Mouse (Mus musculus) neutrophil, adult 65 days (primary cell): ENCODE results near the gene Hyou1. TPM values are rescaled to one million over a fixed set of nuclear protein-coding genes. Genes with fewer than 3 reads are reported as not detected.

ENCODE experiments used
- total RNA-seq: library from RNA; stranded (reverse); gene quantifications from 2 replicates; pipeline ENCODE4 v1.2.4, GENCODE M21; 2023

Hyou1 gene
- total RNA-seq, result 60.5 and 72.5 TPM in 2 replicates

GRCm38 (mm10) chr9:44379054-44379834 is at the start of gene Hyou1:
Hyou1 (plus strand) TSS chr9:44379490.

DNA sequence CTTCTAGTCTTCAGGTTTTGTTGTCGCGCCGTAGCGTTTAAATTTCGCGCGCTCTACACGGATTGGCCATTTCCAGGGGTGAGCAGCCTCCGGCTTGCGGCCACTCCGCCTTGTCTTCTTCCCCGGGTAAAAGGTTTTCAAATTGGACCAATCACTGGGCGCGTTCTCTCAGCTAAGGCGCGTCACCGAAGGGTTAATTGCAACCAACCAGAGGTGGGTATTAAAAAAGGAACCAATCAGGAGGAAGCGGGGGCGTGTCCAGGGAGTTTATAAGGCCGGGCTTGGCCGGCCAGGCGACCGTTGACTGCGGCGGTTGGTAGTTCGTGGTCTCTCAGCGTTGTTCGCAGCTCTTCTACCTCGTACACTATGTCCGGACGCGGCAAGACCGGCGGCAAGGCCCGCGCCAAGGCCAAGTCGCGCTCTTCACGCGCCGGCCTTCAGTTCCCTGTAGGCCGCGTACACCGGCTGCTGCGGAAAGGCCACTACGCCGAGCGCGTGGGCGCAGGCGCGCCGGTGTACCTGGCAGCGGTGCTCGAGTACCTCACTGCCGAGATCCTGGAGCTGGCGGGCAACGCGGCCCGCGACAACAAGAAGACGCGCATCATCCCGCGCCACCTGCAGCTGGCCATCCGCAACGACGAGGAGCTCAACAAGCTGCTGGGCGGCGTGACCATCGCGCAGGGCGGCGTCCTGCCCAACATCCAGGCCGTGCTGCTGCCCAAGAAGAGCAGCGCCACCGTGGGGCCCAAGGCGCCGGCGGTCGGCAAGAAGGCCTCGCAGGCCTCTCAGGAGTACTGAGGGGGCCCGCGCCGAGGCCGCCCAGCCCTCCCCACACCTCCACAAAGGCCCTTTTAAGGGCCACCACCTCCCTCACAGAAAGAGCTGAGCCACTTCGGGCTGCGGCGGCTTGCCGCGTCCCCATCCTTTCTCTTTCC is 44.6 kb upstream of the Hyou1 start, which contains the start of gene H2afx:
H2afx (plus strand) TSS at position 299 of the 935 bp plus-strand sequence.

DNA sequence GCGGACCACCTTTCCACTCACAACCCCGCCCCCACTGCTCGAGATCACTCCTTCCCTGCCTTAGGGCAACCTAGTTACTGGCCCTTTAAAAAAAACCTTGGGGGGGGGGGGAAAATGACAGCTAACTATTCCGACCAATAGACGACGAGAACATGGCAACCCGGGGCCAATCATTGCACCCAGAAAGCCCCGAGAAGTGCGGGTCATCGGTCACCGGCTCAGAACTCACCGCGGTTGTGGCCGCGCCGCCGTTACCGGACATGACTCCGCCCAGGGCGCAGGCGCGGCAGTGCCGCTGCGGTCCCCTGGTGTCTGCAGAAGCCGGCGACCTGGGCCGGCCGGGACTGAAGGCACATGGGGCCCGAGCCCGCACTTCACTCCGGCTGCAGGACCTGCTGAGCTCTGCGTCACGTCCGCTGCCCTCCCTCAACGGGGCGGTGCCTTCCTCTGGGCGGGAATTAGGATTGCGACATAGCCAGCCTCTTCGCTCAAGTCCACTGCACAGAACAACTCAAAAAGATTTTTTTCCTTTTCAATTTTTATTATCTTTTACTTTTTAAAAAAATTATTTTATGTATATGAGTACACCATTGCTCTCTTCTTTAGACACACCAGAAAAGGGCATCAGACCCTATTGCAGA is 35.4 kb upstream of the Hyou1 start, which contains the start of gene Hmbs:
Hmbs (minus strand) TSS at position 448 of the 641 bp plus-strand sequence.

GRCm38 (mm10) chr9:44361190-44361917 is 17.9 kb upstream of the Hyou1 start, which contains the start of gene Vps11:
Vps11 (minus strand) TSS chr9:44361670.

DNA sequence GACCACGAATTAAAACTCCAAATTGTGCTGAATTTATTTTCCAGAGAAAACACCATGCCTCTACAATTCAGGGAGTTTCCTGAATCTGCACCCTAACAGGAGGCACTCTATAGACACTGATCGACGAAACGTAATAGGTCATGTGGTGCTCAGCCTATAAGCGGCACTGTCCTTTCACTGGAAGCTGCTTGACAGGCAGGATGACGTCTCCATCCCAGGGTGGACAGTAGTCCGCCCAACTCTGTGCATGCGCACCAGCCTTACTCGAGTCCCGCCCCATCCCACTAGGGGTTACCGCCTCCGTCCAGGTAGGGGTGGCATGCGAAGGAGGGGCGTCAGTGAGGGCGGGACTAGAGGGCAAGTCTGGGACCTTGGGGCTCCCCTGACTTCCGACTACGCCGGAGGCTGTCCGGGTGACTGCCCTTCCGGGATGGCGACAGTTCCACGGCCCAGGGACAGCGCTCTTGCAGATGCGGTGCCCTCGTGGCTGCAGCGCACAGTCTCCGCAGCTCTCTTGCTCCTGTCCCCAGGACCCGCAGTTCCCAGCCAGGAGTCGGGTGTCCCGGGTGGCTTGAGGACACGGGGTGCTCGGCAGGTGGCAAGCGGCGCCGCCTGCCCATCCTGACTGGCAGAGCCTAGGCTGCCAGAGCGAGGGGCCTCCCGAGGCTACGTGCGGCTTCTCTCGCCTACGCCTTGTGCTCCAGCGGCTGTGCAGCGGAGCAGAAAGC is 17.6 kb downstream of the Hyou1 start, which contains the start of gene Slc37a4:
Slc37a4 (plus strand) TSS at position 169 of the 728 bp plus-strand sequence.

GRCm38 (mm10) chr9:44406906-44407751 is 27.8 kb downstream of the Hyou1 start, which contains the start of the genes Rps25 and Trappc4:
Rps25 (plus strand) TSS chr9:44407139.
Trappc4 (minus strand) TSS chr9:44407600.

DNA sequence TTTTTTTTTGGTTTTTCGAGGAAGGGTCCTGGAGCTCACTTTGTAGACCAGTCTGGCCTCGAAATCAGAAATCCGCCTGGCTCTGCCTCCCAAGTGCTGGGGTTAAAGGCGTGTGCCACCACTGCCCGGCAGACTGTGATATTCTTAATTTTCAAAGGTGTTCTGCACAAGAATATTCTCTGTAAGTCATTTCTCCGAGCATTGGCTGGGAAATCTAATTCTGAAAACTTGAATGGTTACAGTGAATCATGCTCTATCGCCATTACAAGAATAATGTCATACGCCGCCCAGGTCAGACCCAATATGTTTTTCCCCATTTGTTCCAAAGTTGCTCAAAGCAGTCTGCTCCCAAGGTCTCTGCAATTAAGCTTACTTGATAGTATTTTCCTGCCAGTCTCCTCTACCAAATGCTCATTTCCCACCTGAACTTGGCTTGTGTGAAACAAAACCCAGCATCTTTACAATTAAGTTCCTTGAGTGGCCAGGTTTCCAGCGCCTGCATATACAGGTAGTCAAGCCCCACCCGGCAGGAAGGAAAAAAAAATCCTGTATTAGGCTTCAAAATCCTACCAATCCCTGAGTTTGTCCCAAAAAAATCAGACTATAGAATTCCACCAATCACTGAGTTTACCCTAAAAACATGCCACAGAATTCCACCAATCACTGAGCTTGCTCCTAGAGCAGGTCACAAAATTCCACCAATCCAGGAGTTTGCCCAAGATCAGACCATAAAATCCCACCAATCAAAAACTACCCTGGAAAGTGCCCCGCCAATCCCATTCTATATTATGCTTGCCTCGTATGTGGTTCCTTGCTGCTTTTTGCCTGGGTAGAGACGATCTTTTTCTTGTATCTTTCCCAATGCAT is 39.5 kb downstream of the Hyou1 start, which contains the start of gene Ccdc84:
Ccdc84 (minus strand) TSS at position 51 of the 867 bp plus-strand sequence.

DNA sequence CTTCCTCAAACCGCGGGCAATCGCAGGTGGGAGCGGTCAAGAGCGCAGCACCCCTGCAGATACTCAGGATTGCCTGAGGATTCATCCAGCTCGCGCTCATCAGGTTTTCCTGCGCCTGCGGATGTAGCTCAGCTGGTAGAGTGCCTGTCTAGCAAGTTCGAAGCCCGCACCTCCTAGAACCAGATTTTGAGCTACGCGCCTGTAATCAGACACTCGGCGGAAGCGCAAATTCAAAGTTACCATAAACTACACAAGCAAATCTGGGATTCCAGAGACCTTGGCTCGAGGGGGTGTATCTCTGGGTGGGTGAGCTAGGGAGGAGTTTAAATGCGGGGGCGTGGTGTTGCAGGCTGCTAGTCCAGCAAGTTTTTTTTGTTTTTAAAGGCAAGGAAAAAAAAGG is 61.7 kb downstream of the Hyou1 start, which contains the start of gene Foxr1:
Foxr1 (minus strand) TSS at position 176 of the 400 bp plus-strand sequence.

Other genes starting within 250 kb of the Hyou1 start
- gene Mcam, start 245.0 kb upstream of the Hyou1 start, total RNA-seq, result 3.7 and 5.3 TPM in 2 replicates
- gene Cbl, start 145.4 kb upstream of the Hyou1 start, total RNA-seq, result 194 and 257 TPM in 2 replicates
- gene Ccdc153, start 138.8 kb upstream of the Hyou1 start, total RNA-seq, result not detected in 2 replicates
- gene Pdzd3, start 128.0 kb upstream of the Hyou1 start, total RNA-seq, result 1.00 and 1.8 TPM in 2 replicates
- gene Nlrx1, start 110.9 kb upstream of the Hyou1 start, total RNA-seq, result 60.6 TPM in 2 replicates
- 1.9 and 4.7 TPM in 2 replicates for gene Abcg4, start 90.9 kb upstream of the Hyou1 start, total RNA-seq
- gene Hinfp, start 73.8 kb upstream of the Hyou1 start, total RNA-seq, result 31.3 and 43.5 TPM in 2 replicates
- gene C2cd2l, start 59.2 kb upstream of the Hyou1 start, total RNA-seq, result 14.1 and 17.2 TPM in 2 replicates
- 12.2 and 14.1 TPM in 2 replicates for gene Dpagt1, start 53.5 kb upstream of the Hyou1 start, total RNA-seq
- 192 and 211 TPM in 2 replicates for gene H2afx, start 44.8 kb upstream of the Hyou1 start, total RNA-seq
- 23.6 and 27.7 TPM in 2 replicates for gene Hmbs, start 35.3 kb upstream of the Hyou1 start, total RNA-seq
- gene Vps11, start 17.8 kb upstream of the Hyou1 start, total RNA-seq, result 49.5 and 63.8 TPM in 2 replicates
- 8.4 and 13.8 TPM in 2 replicates for gene Slc37a4, start 17.4 kb downstream of the Hyou1 start, total RNA-seq
- gene Rps25, start 27.6 kb downstream of the Hyou1 start, total RNA-seq, result 664 and 910 TPM in 2 replicates
- 57.2 and 62.8 TPM in 2 replicates for gene Trappc4, start 28.1 kb downstream of the Hyou1 start, total RNA-seq
- gene Ccdc84, start 39.1 kb downstream of the Hyou1 start, total RNA-seq, result 24.8 and 31.3 TPM in 2 replicates
- not detected in 2 replicates for gene Foxr1, start 61.6 kb downstream of the Hyou1 start, total RNA-seq
- gene Upk2, start 75.5 kb downstream of the Hyou1 start, total RNA-seq, result not detected in 2 replicates
- 10.4 and 11.3 TPM in 2 replicates for gene Bcl9l, start 103.3 kb downstream of the Hyou1 start, total RNA-seq
- 0.45 TPM in 1 of 2 replicates, not detected in the other for gene Cxcr5, start 182.4 kb downstream of the Hyou1 start, total RNA-seq
- gene Ddx6, start 225.4 kb downstream of the Hyou1 start, total RNA-seq, result 155 and 178 TPM in 2 replicates